Mouse (Mus musculus) G1E (cell line): ENCODE measurements around the gene Fam53b.

Source experiments
- CTCF ChIP-seq: IDR thresholded peaks from 2 replicates; pipeline ENCODE4 v1.5.1; 2012; ENCODE audit warnings: low read depth, low read length, inconsistent platforms, mixed read lengths
- GATA1 ChIP-seq: IDR thresholded peaks from 2 replicates; pipeline ENCODE4 v1.6.1; 2012; ENCODE audit warnings: borderline replicate concordance, low read length, inconsistent platforms, mixed read lengths

DNA sequence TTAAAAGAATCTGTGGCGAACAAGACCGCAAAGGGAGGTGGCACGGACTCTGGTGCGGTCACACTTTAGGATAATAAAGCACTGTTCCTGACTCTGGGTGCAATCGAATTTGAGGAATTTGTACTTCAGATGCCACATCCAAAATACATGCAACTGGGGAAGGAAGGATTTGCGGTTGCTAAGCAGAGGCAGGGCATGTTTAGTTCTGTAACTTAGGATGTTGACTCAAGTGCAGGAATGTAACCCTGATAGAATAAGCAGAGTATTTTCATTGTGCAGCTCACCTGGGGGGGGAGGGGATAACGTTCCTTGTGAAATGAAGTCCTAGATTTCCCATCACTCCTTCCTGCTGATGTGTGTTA lies 384 bp upstream of the Fam53b start:
- TF ChIP-seq CTCF (no peak), GATA1 (no peak)
